Mouse (Mus musculus): Measurements from ENCODE around the gene Nudt10.
"Not testable (repeated sequence)": the region's sequence is repeated elsewhere in the genome, so short reads cannot be mapped to it uniquely, and the experiment has no call there.

Gene Nudt10

DNA sequence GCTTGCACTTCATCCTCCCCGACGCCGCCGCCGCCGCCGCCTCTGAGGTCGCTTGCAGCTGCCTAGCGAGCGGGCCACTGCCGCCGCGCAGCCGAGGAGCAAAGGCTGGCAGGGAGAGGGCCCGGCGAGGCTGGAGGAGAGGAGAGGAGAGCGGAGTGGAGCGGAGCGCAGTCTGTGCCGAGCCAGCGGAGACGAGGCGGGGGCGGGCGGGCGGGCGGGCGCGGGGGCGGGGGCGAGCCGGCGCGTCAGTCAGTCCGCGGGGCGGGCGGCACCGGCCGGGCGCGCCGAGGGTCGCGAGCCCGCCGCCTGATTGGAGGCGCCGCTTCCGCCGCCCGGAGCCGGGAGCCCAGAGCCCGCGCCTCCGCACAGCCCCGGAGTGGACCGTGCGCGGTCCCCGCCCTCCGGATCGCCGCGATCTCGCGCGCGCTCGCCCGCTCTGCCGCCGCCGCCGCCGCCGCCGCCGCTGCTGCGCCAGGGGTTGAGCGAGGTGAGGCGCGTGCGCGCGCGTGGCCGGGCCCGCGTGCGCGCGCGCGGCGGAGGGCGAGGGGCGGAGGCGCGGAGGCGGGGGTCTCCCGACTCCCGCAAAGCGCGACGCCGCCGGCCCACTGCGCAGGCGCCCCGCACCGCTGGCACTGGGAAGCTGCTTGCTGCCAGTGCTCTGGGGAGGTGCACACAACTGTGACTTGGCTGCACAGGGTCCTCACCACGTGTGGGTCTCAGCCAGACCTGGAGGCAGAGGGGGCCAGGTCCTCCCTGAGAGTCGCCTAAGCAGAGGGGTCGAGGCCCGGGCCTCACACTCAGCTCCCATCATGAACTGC is at the start of gene Nudt10:
Gene Nudt10, minus strand, starts transcription at position 193 of the 818 bp plus-strand sequence.
- not testable (repeated sequence) for DNase-seq (ENCODE audit: low spot score)

- DNase-seq (ENCODE audit: low spot score), result not testable (repeated sequence)
Observed at GRCm38 (mm10) chrX:6172136-6172822, 536 bp downstream of the Nudt10 start.

GRCm38 (mm10) chrX:6171718-6172117 is 1.1 kb downstream of the Nudt10 start:
- no peak for DNase-seq (ENCODE audit: low spot score)
